Mouse (Mus musculus) urinary bladder, postnatal 36 days (tissue): ENCODE measurements around the gene Zrsr2.

ENCODE experiments used
- DNase-seq, 2 experiments: peaks; one replicate each; pipeline ENCODE4 v3.0.0; 2022; ENCODE audit warnings: low spot score in 2 of 2, mixed read lengths in 1 of 2

The Zrsr2 gene

DNA sequence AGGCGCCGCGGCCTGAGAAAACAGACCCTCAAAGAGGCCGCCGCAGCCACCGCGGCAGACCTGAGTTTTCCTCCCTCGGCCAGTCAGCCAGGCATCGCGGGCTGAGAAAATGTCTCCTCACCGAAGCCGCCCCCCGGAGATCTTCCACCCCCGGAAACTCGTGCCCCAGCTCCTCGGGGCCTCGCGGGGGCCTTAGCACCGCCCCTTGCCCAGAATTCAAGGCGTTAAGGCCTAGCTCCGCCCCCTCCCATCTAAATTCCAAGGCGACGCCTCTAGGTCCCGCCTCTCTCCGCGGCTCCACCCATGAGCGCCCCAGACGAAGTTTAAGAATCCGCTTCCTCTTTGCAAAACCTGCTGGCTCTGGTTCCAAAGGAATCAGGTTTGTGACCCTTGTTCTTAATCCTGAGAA lies at the start of gene Zrsr2:
TSS of gene Zrsr2 (minus strand) at position 195 of the 409 bp plus-strand sequence.
- peak; percentile 75 to 80 for DNase-seq

DNA sequence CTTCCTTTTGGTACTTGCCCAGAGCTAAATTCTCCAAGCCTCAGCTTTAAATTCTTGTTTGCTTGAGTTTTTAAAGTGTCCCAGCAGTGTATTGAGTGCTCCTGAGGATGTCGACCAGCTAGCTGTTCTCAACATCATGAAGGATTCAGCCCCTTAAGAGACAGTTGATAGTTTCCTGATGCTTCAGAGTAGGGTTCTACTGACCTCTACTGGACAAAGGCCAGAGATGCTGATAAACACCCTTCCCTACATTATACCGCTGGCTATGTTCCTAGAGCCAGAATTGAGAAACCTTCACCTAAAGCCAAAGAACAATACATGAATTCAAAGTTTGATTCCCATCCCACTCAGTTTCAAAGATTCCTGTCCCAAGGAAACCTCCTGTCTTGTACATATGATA lies 46.3 kb upstream of the Zrsr2 start:
- no peak for DNase-seq

- no peak for DNase-seq
These were observed 41.4 kb upstream of the Zrsr2 start for GRCm38 (mm10) chrX:163999848-164000247.

DNA sequence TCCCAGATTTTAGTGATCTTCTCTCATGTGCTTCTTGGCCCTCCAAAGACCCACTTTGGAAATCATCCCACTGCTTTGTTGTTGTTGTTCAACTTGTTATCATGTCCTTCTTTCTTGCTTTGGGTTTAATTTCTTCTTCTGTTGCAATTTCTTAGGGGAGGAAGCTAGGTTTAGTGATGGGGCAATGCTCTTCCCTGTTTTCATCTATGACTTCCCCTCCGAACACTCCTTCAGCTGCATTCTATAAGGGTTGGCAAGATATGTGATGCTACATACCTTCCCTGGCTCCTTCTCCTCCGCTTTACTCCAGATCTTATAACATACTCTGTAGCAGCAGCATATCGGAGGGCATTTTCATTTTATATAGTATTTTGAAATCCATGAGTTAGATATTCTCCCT lies 38.3 kb upstream of the Zrsr2 start:
- DNase-seq, result no peak

- DNase-seq, result no peak
These were observed 29.4 kb upstream of the Zrsr2 start for GRCm38 (mm10) chrX:163987718-163988374.

DNA sequence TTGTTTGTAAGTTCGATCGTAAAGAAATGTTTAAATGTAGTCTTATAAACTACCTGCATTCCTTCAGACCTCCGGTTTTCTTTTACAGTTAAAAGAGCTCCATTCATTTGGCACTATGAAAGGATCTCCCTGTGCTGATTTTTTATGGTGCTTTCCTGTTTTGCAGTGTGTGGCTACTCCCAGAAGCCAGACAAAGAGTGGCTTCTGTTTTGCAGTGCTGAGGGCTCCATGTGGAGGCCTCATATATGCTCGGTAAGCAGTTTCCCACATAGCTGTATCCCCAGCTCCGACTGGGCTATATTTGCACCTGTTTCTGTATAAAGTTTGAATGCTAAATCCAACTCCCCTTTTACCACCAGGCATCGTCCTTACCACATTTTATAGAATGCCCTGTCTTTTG lies 23.7 kb upstream of the Zrsr2 start:
- DNase-seq, result no peak

DNA sequence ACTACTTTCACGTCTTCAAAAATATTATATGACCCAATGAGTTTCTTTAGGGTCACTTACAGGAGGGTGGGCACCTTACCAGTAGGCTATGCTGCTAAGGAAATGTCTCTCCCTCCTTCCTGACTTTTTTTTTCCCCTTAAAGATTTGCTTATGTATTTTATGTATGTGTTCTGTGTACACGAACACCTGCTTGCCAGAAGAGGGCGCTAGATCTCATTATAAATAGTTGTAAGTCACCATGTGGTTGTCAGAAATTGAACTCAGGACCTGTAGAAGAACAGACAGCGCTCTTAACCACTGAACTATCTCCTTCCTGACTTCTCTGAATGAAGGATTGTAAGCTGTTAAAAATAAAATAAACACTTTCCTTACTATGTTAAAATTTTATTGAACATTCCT lies 23.0 kb upstream of the Zrsr2 start:
- DNase-seq, result no peak

DNA sequence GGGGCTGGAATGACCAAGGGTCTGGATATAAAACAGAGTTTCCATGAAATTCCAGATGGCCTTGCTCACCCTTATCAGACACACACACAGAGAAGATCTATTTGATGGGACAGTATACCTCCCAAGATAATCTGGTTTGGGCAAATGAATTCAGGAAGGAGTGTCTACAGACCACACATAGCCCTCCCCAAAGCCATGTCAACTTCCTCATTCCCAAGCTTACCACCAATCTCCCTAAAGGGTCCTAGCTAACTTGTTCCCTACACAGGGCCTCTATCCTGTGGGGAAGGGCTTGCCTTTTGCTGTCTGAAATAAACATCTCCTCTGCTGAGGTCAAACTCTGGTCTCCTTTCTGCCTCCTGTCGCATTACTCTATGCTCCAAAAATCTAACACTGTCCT lies 22.6 kb upstream of the Zrsr2 start:
- no peak for DNase-seq

DNA sequence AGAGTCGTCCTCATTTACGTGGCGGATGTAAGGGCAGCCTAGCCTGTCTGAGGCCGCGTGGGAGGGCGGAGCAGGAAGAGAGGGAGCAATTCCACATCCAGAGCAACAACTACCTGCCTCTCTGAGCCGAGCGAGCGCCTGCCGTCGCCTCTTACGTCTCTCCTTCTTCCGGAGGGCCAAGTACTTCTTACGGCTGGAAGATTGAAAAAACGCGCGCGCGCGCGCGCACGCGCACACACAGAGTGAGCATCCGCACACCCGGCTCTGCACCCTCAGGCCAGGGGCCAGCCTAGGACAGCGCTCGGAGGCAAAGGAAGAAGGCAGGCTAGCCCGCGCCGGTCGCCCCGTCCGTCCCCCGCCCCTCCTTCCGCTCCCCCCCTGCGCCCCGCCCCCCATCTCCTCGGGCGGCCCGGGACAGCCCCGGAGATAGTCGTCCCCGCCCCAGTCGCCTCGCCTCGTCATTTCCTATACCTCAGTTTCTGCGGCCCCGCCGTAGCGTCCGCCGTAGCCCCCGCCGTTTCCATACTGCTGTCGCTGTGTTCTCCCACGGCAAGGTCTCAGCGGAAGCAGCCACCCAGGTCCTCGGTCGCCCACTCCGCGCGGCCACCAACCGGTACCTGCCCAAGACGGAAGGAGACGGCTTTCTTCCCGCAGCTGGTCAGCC lies 526 bp downstream of the Zrsr2 start:
- DNase-seq, result peak; percentile 22 to 46

DNA sequence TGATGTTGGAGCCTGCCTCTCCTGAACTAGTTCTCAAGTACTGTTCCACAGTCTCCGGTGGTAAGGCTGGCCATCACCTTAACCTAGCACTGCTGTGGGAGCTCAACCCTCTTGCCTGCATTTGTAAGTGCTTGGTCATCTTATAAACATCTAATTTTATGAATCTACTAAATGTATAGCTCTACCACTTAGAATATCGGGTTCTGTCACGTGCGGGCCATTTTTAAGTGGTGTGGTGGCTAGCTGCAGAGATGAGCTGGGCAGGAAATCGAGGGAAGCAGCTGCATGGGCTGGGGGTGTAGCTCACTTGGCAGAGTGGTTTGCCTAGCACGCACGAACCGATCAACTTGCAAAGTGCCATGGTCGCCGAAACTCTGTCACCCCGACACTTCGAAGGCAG lies 1.1 kb downstream of the Zrsr2 start:
- DNase-seq, result no peak

DNA sequence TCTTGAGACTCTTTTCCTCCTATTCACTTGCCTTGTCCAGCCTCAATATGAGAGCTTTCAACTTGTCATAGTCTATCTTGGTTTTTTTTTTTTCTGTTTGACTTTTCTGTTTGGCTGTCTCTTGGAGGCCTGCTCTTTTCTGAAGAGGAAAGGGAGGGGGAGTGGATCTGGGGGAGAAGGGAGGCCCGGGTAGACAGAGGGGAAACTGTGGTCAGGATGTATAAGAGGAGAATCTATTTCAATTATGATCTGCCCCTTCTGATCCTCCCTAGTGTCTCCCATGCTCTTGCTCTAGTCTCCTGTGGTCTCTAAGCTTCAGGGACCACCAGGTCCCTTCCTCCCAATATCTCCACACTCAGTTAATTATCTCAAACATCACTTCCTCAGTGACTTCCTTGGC lies 6.8 kb downstream of the Zrsr2 start:
- DNase-seq, result no peak

DNA sequence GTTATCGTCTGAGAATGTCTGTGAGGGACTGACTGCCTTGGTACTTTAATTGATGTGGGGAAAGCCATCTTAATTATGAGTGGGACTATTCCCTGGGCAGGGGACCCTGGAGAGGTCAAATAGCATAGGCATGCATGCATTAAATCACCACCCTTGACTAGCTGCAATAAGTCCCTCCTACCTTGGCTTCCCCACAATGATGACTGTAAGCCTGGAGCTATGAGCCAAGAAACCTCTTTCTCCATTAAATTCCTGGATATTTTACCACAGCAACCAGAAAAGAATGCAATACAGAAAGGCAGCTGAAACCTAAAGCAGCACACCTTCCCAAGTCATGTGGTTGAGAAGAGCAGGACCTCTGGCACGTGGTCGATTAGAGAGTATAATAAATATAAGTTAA lies 14.1 kb downstream of the Zrsr2 start:
- no peak for DNase-seq

- peak in 1 of 2 experiments; percentile 6 for DNase-seq
These were observed 19.9 kb downstream of the Zrsr2 start for GRCm38 (mm10) chrX:163938587-163938986.

DNA sequence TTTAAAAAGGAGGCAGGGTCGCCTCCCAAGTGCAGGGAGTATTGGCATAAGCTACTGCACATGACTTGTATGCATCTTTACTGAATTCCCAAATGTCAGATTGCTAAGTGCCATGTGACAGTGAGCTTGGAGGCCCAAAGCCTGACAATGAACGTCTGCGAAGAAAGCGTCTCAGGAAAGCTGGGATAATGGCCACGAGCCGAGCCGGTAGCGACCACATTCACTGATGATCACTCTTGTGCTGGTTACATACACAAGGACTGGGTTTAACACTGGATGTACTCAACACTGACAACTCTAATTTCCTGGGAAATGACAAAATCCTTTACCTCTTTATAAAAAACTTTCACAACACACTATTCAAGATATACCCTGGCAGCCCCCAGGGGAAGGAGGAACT lies 23.7 kb downstream of the Zrsr2 start:
- DNase-seq, result no peak

DNA sequence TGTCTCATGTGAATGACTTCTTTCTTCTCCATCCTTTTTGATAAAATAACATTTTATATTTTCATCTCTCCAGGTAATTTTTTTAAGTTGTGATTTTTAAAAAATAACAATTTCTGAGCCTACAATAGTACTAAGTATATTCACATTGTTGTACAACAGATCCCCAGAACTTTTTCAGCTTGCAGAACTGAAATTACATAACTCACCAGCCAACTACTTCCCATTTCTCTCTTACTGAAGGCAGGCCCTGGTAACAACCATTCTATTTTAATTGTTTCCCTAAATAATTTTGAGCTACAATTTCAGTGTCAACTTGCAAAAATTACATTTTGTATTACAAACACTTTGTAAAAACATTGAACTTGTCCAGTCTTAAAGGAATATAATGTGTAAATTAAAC lies 28.9 kb downstream of the Zrsr2 start:
- no peak for DNase-seq

- no peak for DNase-seq
These were observed 45.7 kb downstream of the Zrsr2 start for GRCm38 (mm10) chrX:163912791-163913190.

DNA sequence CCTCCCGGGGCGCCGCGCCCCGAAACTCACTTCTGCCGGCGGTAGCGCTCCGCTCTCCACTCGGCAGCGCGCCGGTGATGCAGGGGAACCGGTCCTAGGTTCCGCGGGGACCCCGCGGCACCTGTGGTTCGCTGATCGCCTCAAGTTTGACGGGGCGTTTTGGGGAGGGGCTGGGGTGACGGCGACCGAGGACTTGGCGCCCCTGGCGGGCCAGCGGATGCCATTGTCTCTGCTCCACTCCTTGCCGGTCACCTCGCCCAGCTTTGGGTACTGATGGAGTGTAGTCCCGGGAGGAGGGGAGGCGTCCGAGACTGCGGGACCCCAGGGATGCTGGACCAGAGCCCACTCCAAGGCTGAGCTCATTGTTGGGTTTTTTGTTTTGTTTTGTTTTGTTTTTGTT lies 49.1 kb downstream of the Zrsr2 start:
- peak; percentile 7 to 10 for DNase-seq

DNA sequence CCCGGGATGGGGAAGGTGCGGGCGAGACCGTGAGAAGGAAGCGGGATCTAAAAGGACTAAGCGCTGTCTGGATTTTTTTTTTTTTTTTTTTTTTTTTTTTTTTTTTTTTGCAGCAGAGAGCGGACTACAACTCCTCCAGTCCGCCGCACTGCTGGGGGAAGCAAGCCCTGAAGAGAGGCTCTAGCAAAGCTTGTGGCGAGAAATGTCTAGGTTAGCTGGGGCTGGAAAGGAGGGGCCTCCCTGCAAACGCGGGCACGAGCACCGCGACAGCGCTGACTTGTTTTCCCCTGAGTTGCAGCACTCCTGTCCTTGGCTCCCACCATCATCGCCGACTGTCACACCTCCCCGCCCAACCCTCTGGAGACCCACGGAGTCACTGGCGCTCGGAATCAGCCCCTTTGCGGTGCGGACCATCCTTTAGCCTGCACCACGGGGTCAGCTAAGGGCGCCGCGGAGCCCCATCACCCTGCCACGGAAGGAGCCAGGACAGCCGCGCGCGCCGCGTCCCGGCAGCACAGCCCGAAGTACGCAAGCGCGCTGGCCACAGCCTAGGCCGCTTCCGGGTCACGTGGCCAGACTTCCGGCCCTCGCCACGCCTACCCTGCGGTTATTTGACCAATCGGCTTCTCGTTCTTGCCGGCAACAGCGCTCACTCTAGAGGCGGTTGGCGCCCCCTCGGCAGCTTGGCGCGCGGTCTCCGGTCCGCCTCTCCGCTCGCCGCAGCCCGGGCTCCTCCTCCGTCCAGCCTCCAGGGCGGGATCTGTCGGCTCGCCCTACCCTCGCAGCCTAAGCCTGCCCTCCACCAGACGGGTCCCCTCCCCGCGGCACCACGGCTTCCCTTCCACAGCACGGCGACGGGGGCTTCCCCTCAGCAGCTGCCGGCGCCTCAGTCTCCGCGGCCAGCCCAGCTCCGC lies 49.9 kb downstream of the Zrsr2 start, which contains the start of gene Ap1s2:
TSS of gene Ap1s2 (plus strand) at position 681 of the 914 bp plus-strand sequence.
- peak; percentile 87 to 93 for DNase-seq

DNA sequence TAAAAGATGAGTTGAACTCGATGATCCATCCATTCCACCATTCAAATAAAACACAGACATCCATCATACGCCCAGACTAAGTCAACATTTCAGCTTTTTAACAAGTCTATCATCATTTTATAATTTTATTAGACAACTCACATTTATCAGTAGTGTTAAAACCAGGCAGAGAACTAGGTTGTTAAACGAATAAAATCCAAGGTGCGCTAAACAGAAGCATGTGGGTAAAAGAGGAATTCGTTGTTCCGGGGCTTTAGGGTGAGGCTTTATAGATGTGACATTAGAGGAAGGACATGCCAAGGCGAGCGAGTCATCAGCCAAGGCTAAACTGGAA lies 50.5 kb downstream of the Zrsr2 start:
- DNase-seq, result no peak

DNA sequence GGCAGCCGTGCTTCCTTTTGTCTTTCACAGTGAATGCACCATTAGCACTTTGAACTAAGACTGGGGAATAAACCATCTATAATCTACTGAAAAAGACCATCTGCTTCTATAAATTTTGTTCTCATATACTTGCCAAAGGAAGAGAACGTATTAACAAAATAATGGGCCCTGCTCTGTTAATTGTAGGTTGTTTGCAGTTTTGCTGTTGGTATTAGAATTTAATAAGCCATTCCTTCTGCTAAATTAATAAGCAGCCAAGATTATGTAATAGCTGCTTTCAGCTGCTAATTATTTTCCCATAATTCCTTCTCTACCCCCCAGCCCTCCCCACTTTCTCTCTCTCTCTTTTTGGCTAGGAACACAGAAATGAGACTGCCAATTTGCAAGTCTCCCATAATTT lies 51.6 kb downstream of the Zrsr2 start:
- DNase-seq, result no peak

DNA sequence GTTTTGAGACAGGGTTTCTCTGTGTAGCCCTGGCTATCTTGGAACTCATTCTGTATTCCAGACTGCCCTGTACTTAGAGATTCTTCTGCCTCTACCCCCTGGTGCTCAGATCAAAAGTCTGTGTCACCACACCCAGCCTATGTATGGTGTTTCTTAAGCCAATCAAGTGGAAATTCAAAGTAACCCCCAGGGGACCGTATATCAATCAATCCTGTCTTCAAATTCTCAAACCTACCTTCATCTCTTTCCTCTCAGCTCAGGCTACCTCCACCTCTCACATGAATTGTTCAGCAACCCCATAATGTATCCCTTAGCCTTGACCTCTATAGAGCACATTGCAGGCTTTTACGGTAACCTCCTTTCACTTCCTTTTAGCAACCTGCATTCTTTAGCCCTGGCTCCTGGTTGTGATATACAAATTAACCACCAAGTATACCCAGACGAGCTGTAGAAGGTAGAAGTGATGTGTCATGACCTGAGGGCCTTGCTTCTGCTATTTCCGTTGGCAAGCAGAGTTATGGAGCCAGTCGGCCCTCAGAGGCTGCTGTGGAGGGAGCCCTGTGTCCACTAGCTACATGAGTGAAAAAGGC lies 58.9 kb downstream of the Zrsr2 start:
- no peak for DNase-seq

DNA sequence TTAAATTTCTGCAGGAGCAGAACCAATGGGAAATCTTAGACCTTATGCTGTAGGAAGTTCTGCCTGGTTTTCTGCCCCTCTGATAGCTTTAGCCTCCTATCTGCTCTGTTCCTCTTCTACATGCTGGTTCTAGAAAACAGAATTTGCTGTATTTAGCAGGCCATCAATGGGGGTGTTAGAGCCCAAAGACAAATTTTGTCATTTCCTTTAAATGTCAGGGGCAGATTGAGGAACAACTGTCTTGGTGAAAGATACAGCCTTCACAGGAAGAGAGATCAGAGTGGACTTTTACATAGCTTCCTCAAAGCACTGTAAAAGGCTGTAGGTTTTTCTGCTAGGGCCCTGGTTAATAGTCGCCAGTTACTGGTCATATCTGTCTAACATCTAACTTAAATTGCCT lies 61.1 kb downstream of the Zrsr2 start:
- no peak for DNase-seq
